Mouse (Mus musculus) neural tube, embryonic 14.5 days (tissue): Measurements from ENCODE around the gene Degs2. TPM values are rescaled to one million over a fixed set of nuclear protein-coding genes. Genes with fewer than 3 reads are reported as not detected.

ENCODE experiments used
- ATAC-seq: fragments of 200-750 bp; cut with Nextera tagmentation; 2 replicates; pipeline ENCODE4 v1.8.0; 2017; ENCODE audit warnings: low read depth, mild to moderate bottlenecking, moderate TSS enrichment, moderate library complexity
- H3K27ac ChIP-seq: fragments of 300-500 bp; sonication (generic); 2 replicates; pipeline ENCODE4 v1.5.1; 2014; ENCODE audit warnings: low read depth, mild to moderate bottlenecking, control low read depth, low read length, moderate library complexity, mixed read lengths
- H3K27me3 ChIP-seq: fragments of 300-500 bp; sonication (generic); 2 replicates; pipeline ENCODE4 v1.6.1; 2014; ENCODE audit warnings: low read length; ENCODE audit not compliant: control insufficient read depth, insufficient read depth
- H3K36me3 ChIP-seq: fragments of 300-500 bp; sonication (generic); 2 replicates; pipeline ENCODE4 v1.6.1; 2014; ENCODE audit warnings: low read length, mixed read lengths; ENCODE audit not compliant: control insufficient read depth, insufficient read depth
- H3K4me1 ChIP-seq: fragments of 300-500 bp; sonication (generic); 2 replicates; pipeline ENCODE4 v1.6.1; 2014; ENCODE audit warnings: low read length; ENCODE audit not compliant: control insufficient read depth, insufficient read depth
- H3K4me2 ChIP-seq: fragments of 300-500 bp; sonication (generic); 2 replicates; pipeline ENCODE4 v1.6.1; 2014; ENCODE audit warnings: mild to moderate bottlenecking, low read depth, low read length, control low read depth
- H3K4me3 ChIP-seq: fragments of 300-500 bp; sonication (generic); 2 replicates; pipeline ENCODE4 v1.5.1; 2014; ENCODE audit warnings: low read depth, low read length, control low read depth, mixed read lengths
- H3K9ac ChIP-seq: fragments of 300-500 bp; sonication (generic); replicated peaks from 2 replicates; pipeline ENCODE4 v1.6.1; 2014; ENCODE audit warnings: low read depth, mild to moderate bottlenecking, control low read depth, low read length, mixed read lengths
- H3K9me3 ChIP-seq: fragments of 300-500 bp; sonication (generic); 2 replicates; pipeline ENCODE4 v1.6.1; 2016; ENCODE audit warnings: low read length; ENCODE audit not compliant: control insufficient read depth
- WGBS: fragments of 180-500 bp; shearing (Covaris S2); extraction: QIAGEN DNeasy Blood & Tissue Kit; methylation state at CpG from one replicate; pipeline ENCODE4 v1.1.7; 2014; 5-methylcytosine and 5-hydroxymethylcytosine counted together
- polyA plus RNA-seq: library from polyadenylated mRNA; unstranded; fragments of >200 nt; fragmentation: Nextera tagmentation; extraction: Ambion mirVana; gene quantifications from 2 replicates; pipeline ENCODE4 v1.2.1, GENCODE M21; 2014

Gene Degs2
- polyA plus RNA-seq, 1 experiment from 2014 or later, result 3.4 TPM

DNA sequence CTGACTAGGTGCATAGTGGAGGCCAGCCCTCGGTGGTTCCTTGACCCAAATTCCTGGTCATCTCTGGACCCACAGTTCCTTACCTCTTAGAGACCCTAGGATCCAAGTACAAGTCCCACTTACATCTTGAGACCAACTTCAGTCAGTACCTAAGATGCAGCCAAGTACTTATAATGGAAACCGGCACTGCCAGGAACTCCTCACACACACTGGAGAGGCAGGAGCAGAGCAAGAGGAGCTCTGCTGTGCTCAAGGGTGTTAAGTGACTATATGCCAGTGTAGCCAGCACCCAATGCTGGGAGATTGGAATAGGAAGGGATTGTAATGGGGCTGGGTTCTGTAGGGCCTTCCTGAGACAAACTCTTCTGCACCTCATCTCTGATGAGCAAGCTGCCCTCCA lies 27.2 kb downstream of the Degs2 start:
- Histone ChIP-seq H3K27ac (no peak overlapping the region), H3K36me3 (peaks cover 34% of the 10 kb centered on the region), H3K4me2 (no peak overlapping the region), H3K9me3 (no peaks in the 10 kb centered on the region), H3K9ac (no peak overlapping the region), H3K27me3 (no peaks in the 10 kb centered on the region), H3K4me3 (no peak overlapping the region), H3K4me1 (no peaks in the 10 kb centered on the region)
- ATAC-seq, result no peak
- 94% methylated on average over 2 of the region's 2 CpGs for WGBS

DNA sequence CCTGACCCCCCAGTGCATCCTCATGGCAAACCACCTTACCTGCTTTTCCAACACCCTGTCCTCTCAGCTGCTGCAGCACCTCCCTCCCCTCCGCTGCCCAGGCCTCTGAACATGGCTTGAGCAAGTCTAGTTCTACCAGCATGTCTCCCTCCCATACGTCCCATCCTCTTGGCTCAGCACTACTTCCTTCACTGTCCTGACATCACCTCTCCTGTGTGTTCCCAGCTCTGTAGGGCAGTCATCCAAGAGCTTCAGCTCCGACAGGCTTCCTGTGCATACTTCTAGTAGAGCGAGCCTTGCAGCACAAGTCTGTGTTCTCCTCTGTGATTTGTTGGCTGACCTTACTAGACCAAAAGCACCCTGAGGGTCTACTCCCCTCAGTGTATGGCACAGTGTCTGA lies 27.6 kb downstream of the Degs2 start:
- no peaks in the 10 kb centered on the region for H3K4me1 ChIP-seq
- no peak overlapping the region for H3K27ac ChIP-seq
- H3K9me3 ChIP-seq, result no peaks in the 10 kb centered on the region
- H3K27me3 ChIP-seq, result no peaks in the 10 kb centered on the region
- no peak overlapping the region for H3K9ac ChIP-seq
- H3K4me2 ChIP-seq, result no peak overlapping the region
- no peak overlapping the region for H3K4me3 ChIP-seq
- ATAC-seq, result no peak
- peaks cover 30% of the 10 kb centered on the region for H3K36me3 ChIP-seq
- WGBS, result 92% methylated on average over 4 of the region's 4 CpGs

DNA sequence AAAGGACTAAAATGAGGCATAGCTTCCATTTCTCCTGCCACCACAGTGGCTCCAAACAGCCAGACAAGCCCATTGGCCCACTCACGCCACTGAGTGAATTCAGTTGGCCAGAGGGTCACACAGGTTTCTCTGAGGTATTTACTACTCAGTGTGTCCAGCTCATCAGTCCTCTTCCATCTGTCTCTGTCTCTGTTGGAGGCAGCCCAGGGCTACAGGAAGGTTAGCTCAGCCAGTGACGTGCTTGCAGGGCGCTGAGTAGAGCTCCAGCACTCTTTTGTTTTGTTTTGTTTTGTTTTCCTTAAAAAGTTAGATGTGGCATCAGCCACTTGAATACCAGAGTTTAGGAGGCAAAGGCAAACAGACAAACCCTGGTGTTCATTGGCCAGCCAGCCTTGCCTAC lies 28.6 kb downstream of the Degs2 start:
- peaks cover 30% of the 10 kb centered on the region for H3K36me3 ChIP-seq
- H3K9me3 ChIP-seq, result no peaks in the 10 kb centered on the region
- H3K27me3 ChIP-seq, result no peaks in the 10 kb centered on the region
- H3K27ac ChIP-seq, result no peak overlapping the region
- 82% methylated on average over 3 of the region's 3 CpGs for WGBS
- no peak overlapping the region for H3K4me3 ChIP-seq
- no peak overlapping the region for H3K9ac ChIP-seq
- no peak for ATAC-seq
- no peaks in the 10 kb centered on the region for H3K4me1 ChIP-seq
- H3K4me2 ChIP-seq, result no peak overlapping the region

DNA sequence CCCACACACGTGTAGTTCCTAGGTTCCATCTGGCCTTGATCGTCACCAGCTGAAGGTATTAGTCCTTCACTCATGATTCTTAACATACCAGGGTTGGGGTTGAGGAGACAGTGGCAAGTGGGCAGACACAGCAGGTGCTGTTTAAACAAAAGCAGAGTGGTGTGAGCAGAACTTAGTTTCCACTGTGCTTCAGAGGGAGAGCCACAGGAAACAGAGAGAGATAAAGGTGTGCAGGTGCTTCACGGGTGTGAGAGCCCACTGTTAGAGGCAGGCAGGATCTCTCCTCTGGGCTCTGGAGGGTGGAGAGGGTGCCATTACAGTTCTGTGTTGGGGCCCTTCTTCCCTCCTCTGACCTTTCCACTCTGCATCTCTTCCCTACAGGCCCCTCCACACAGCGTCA lies 29.2 kb downstream of the Degs2 start:
- Histone ChIP-seq H3K4me1 (peaks cover 2% of the 10 kb centered on the region; the same call in 1 of the 2 replicates), H3K4me3 (no peak overlapping the region), H3K4me2 (no peak overlapping the region), H3K9ac (no peak overlapping the region), H3K27ac (no peak overlapping the region), H3K36me3 (peaks cover 30% of the 10 kb centered on the region), H3K9me3 (no peaks in the 10 kb centered on the region), H3K27me3 (no peaks in the 10 kb centered on the region)
- no peak for ATAC-seq
- WGBS, result 92% methylated on average over 4 of the region's 4 CpGs

DNA sequence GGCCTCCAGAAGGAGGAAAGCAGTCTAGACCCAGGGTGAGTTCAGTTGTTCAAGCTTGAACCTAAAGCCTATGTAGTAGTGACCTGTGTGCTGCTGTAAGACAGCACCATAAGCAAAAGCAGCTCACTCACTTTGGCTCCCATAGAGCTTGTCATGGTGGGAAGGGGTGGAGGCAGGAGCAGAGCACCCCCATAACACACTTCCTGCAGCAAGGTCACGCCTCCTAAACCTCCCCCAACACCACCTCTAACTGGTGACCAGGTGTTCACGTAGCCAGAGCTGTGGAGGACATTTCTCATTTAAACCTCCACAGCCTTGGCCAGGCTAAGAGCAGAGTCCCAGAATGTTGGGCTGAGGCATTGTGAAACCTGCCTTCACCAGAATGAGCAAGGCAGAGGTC lies 30.6 kb downstream of the Degs2 start:
- WGBS, result 98% methylated on average over 2 of the region's 2 CpGs
- no peaks in the 10 kb centered on the region for H3K27me3 ChIP-seq
- no peaks in the 10 kb centered on the region for H3K9me3 ChIP-seq
- H3K4me1 ChIP-seq, result peaks cover 2% of the 10 kb centered on the region; the same call in 1 of the 2 replicates
- H3K4me3 ChIP-seq, result no peak overlapping the region
- peaks cover 23% of the 10 kb centered on the region for H3K36me3 ChIP-seq
- no peak overlapping the region for H3K9ac ChIP-seq
- no peak overlapping the region for H3K4me2 ChIP-seq
- no peak overlapping the region for H3K27ac ChIP-seq
- no peak for ATAC-seq

DNA sequence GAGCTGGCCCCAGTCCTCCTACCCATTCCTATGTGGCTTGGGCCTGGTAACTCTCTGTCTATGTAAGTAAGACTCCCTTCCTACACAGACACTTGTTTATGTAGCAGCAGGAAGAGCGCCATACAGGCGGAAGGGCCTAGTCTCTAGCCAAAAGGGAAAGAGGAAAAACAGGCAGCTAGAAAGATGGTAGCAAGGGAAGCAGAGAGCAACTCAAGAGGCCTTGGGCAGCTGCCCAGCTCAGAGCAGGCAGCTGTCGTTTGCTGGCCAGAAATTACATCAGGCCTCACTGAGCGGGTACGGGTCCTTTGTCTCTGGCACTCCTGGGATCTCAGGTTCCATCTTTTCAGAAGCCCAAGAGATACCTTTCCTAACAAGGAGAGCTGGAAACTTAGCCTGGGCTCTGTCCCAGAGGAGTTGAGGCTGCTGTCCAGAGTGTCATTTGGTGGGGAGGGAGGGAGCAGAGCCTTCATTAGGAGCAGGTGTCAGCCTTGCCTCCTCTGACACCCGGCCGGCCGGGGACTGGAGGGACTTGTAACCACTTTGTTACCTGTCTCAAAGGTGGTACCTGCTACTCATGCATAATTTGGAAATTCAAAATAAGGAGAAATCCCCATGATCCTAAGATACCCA lies 33.4 kb downstream of the Degs2 start:
- H3K9ac ChIP-seq, result no peak overlapping the region
- H3K4me3 ChIP-seq, result no peak overlapping the region
- H3K9me3 ChIP-seq, result no peaks in the 10 kb centered on the region
- no peak overlapping the region for H3K4me2 ChIP-seq
- peaks cover 6% of the 10 kb centered on the region; the same call in 1 of the 2 replicates for H3K36me3 ChIP-seq
- 72% methylated on average over 8 of the region's 8 CpGs for WGBS
- no peak overlapping the region for H3K27ac ChIP-seq
- peaks cover 2% of the 10 kb centered on the region; the same call in 1 of the 2 replicates for H3K4me1 ChIP-seq
- ATAC-seq, result no peak
- no peaks in the 10 kb centered on the region for H3K27me3 ChIP-seq

DNA sequence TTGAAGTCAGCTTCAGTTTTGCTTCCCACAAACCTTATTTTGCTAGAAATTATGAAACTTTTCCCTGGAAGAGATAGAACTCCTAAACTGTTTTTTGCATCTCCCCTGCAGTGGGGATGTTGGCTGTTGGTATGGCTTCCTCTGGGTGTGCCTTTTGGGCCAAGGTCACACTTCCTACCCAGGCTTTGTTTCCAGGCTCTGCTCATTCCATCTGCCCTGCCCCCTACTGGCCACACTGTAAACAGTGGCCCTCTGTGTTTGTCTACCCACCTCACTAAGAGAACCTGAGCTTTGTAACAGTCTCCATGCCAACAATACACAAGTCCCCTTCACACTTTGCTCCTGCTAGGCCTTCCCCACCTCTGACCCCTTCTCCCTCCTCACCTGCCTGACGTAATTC lies 44.8 kb downstream of the Degs2 start:
- no peak for ATAC-seq
- H3K27me3 ChIP-seq, result no peaks in the 10 kb centered on the region
- no peaks in the 10 kb centered on the region for H3K4me1 ChIP-seq
- H3K9me3 ChIP-seq, result no peaks in the 10 kb centered on the region
- H3K9ac ChIP-seq, result no peak overlapping the region
- H3K27ac ChIP-seq, result no peak overlapping the region
- H3K4me3 ChIP-seq, result no peak overlapping the region
- WGBS, result 92% methylated on average over 1 of the region's 1 CpGs
- H3K4me2 ChIP-seq, result no peak overlapping the region
- H3K36me3 ChIP-seq, result peaks cover 25% of the 10 kb centered on the region

DNA sequence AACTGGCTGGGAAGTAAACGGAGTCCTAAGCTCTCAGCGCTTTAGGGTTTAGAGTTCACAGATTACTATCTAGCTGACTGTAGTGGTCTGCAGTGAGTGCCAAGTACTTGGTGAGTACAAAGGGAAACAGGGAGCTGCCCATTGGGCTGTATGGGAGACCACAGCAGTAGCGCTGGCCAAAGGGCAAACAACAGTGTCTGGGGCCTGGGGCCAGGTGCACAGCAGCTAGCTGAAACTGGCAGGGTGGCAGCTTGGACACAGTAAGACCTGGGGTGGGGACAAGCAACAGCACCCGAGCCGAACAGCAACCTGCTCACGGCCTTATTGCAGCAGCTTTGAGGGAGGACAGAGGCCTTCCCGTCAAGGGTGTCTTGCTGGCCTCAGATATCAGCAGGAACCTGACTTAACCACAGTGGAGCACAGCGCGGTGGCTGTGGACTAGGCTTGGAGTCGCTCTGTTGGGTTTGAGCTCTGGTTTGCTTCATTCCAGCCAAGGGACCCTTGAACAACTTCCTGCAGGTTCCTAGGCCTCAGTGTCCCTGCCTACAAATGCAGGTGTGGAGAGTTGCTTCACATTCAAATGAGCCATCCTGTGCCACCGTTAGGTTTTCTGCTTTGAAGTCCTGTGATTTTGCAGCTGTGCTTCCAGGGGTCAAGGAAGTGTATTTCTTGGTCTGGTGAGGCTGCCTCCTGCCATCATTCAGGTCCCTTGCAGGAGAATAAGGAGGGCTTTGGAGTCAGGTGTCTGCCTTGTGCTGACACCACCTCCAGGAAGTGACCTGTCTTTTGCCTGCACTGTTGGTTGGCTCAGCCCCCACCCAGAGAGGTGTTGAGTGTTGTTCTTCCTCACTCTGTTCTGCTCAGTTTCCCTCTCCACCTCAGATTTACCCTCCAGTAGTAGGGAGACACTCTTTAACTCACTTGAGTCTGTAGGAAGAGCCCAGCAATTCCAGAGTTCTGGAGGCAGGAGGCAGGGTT lies 48.5 kb downstream of the Degs2 start:
- Histone ChIP-seq H3K4me3 (no peak overlapping the region), H3K4me2 (no peak overlapping the region), H3K4me1 (no peaks in the 10 kb centered on the region), H3K9me3 (no peaks in the 10 kb centered on the region), H3K9ac (no peak overlapping the region), H3K36me3 (peaks cover 43% of the 10 kb centered on the region), H3K27me3 (no peaks in the 10 kb centered on the region), H3K27ac (no peak overlapping the region)
- 86% methylated on average over 11 of the region's 11 CpGs for WGBS
- no peak for ATAC-seq

DNA sequence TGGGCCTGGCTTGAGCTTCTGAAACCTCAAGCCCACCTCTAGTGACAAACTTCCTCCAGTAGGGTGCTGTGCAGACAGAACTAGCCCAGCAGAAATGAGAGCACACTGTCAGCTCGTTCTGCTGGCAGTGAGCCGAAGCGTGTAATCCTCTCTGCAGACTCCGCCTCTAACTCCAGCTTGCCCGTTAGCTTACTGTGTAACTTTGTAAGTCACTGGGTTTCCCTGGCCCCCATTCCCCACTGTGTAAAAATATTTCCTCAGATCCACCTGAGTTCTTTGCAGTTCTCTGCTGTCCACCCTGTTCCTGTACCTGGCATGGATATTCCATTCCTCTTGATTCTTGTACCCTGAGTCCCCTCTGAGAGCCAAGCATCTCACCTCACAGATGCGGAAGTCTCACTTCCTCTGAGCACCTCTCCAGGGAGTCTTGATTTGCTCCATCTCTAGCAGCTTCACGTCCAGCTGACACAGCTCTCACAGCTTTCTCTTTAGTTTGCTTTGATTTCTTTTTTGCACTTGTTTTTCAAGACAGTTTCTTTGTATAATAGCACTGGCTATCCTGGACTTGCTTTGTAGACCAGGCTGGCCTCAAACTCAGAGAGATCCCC lies 51.0 kb downstream of the Degs2 start:
- H3K27me3 ChIP-seq, result no peaks in the 10 kb centered on the region
- no peak overlapping the region for H3K27ac ChIP-seq
- no peaks in the 10 kb centered on the region for H3K4me1 ChIP-seq
- peaks cover 47% of the 10 kb centered on the region for H3K36me3 ChIP-seq
- 85% methylated on average over 7 of the region's 7 CpGs for WGBS
- ATAC-seq, result no peak
- H3K9ac ChIP-seq, result no peak overlapping the region
- no peak overlapping the region for H3K4me3 ChIP-seq
- H3K4me2 ChIP-seq, result no peak overlapping the region
- H3K9me3 ChIP-seq, result no peaks in the 10 kb centered on the region
